Mouse (Mus musculus) midbrain, embryonic 12.5 days (tissue): ENCODE results near the gene AU040320. TPM values are rescaled to one million over a fixed set of nuclear protein-coding genes. Genes with fewer than 3 reads are reported as not detected.

Experiments
- ATAC-seq: fragments of 200-750 bp; cut with Nextera tagmentation; 2 replicates; pipeline ENCODE4 v1.8.0; 2017; ENCODE audit warnings: low read depth, moderate TSS enrichment, moderate library complexity; ENCODE audit not compliant: low FRiP score
- H3K27ac ChIP-seq: fragments of 300-500 bp; sonication (generic); replicated peaks from 2 replicates; pipeline ENCODE4 v1.5.1; 2016; ENCODE audit warnings: mild to moderate bottlenecking
- H3K27me3 ChIP-seq: fragments of 300-500 bp; sonication (generic); 2 replicates; pipeline ENCODE4 v1.6.1; 2016; ENCODE audit warnings: mild to moderate bottlenecking
- H3K36me3 ChIP-seq: fragments of 300-500 bp; sonication (generic); 2 replicates; pipeline ENCODE4 v1.6.1; 2016
- H3K4me1 ChIP-seq: fragments of 300-500 bp; sonication (generic); 2 replicates; pipeline ENCODE4 v1.6.1; 2016
- H3K4me2 ChIP-seq: fragments of 300-500 bp; sonication (generic); replicated peaks from 2 replicates; pipeline ENCODE4 v1.6.1; 2016; ENCODE audit warnings: mild to moderate bottlenecking, moderate library complexity
- H3K4me3 ChIP-seq: fragments of 300-500 bp; sonication (generic); 2 replicates; pipeline ENCODE4 v1.5.1; 2016; ENCODE audit warnings: mild to moderate bottlenecking
- H3K9ac ChIP-seq: fragments of 300-500 bp; sonication (generic); replicated peaks from 2 replicates; pipeline ENCODE4 v1.6.1; 2016; ENCODE audit warnings: mild to moderate bottlenecking, moderate library complexity
- H3K9me3 ChIP-seq: fragments of 300-500 bp; sonication (generic); 2 replicates; pipeline ENCODE4 v1.6.1; 2016; ENCODE audit warnings: mild to moderate bottlenecking
- WGBS: fragments of 180-500 bp; shearing (Covaris S2); methylation state at CpG from one replicate; pipeline ENCODE4 v1.1.7; 2016; 5-methylcytosine and 5-hydroxymethylcytosine counted together
- polyA plus RNA-seq: library from polyadenylated mRNA; unstranded; fragments of >200 nt; fragmentation: Nextera tagmentation; extraction: Ambion mirVana; gene quantifications from 2 replicates; pipeline ENCODE4 v1.2.1, GENCODE M21; 2016

The AU040320 gene
- polyA plus RNA-seq, 1 experiment from 2014 or later: 32.9 TPM

- no peak overlapping the region for H3K9ac ChIP-seq
- peaks cover 56% of the 10 kb centered on the region for H3K36me3 ChIP-seq
- H3K4me2 ChIP-seq: no peak overlapping the region
- H3K9me3 ChIP-seq: no peaks in the 10 kb centered on the region
- 62% methylated on average over 1 of the region's 1 CpGs for WGBS
- no peak overlapping the region for H3K27ac ChIP-seq
- no peak for ATAC-seq
- H3K4me1 ChIP-seq: no peaks in the 10 kb centered on the region
- no peak overlapping the region for H3K4me3 ChIP-seq
- no peaks in the 10 kb centered on the region for H3K27me3 ChIP-seq
Observed at GRCm38 (mm10) chr4:126885953-126886352, 132.6 kb downstream of the AU040320 start.

GRCm38 (mm10) chr4:126889879-126890278 lies 136.5 kb downstream of the AU040320 start:
- no peaks in the 10 kb centered on the region for H3K4me1 ChIP-seq
- no peaks in the 10 kb centered on the region for H3K9me3 ChIP-seq
- 95% methylated on average over 8 of the region's 8 CpGs for WGBS
- H3K4me3 ChIP-seq: no peak overlapping the region
- peaks cover 57% of the 10 kb centered on the region for H3K36me3 ChIP-seq
- no peak overlapping the region for H3K27ac ChIP-seq
- no peak overlapping the region for H3K4me2 ChIP-seq
- no peak overlapping the region for H3K9ac ChIP-seq
- ATAC-seq: no peak
- H3K27me3 ChIP-seq: no peaks in the 10 kb centered on the region

Other genes starting within 250 kb of the AU040320 start
- 8.2 and 9.7 TPM in 2 replicates for gene Ago4, start 220.1 kb upstream of the AU040320 start, polyA plus RNA-seq
- 34.4 and 35.7 TPM in 2 replicates for gene Clspn, start 196.6 kb upstream of the AU040320 start, polyA plus RNA-seq
- 1.5 and 1.9 TPM in 2 replicates for gene 5730409E04Rik, start 143.7 kb upstream of the AU040320 start, polyA plus RNA-seq
- gene Psmb2, start 75.9 kb upstream of the AU040320 start, polyA plus RNA-seq: 435 and 444 TPM in 2 replicates
- gene Tfap2e, start 17.3 kb upstream of the AU040320 start, polyA plus RNA-seq: 2.2 and 3.3 TPM in 2 replicates
- 48.9 and 49.9 TPM in 2 replicates for gene Ncdn, start 106 bp upstream of the AU040320 start, polyA plus RNA-seq
- gene Zmym4, start 214.6 kb downstream of the AU040320 start, polyA plus RNA-seq: 42.7 and 43.5 TPM in 2 replicates